Mouse (Mus musculus): ENCODE results near the gene Slc34a3. TPM values are rescaled to one million over a fixed set of nuclear protein-coding genes. Genes with fewer than 3 reads are reported as not detected.

Gene Slc34a3
- polyA plus RNA-seq (2015; fragmentation: Nextera tagmentation; extraction: Ambion mirVana) = 34.0 and 37.6 TPM in 2 replicates

GRCm38 (mm10) chr2:25234050-25234449, at the start of gene Slc34a3:
Gene Slc34a3 (minus strand): TSS chr2:25234364.
- Histone ChIP-seq H3K4me3 (ENCODE audit: low read depth, low read length) (no peak within 1 kb of the TSS), H3K36me3 (ENCODE audit: control insufficient read depth, insufficient read depth) (no peaks in the 10 kb centered on the region), H3K4me2 (replicated peaks; ENCODE audit: low read depth) (peak within 1 kb of the TSS; percentile 51), H3K9ac (ENCODE audit: low read depth, low read length) (no peak within 1 kb of the TSS; the same call in 1 of the 2 replicates), H3K27ac (ENCODE audit: low read depth, low read length) (peak within 1 kb of the TSS; percentile 90), H3K27me3 (replicated peaks; ENCODE audit: control insufficient read depth, insufficient read depth, low read length) (no peaks in the 10 kb centered on the region), H3K9me3 (ENCODE audit: control insufficient read depth) (no peaks in the 10 kb centered on the region), H3K4me1 (replicated peaks; ENCODE audit: control insufficient read depth, insufficient read depth, low read length) (peaks cover 11% of the 10 kb centered on the region)
- peak; percentile 50 for ATAC-seq
- no peak for TF ChIP-seq CTCF (IDR thresholded peaks at IDR 0.05; ENCODE audit: low read depth)
- 43% methylated on average over 3 of the region's 3 CpGs for WGBS

GRCm38 (mm10) chr2:25278928-25279882, 45.0 kb upstream of the Slc34a3 start:
- Histone ChIP-seq H3K27me3 (replicated peaks; ENCODE audit: control insufficient read depth, insufficient read depth, low read length) (no peaks in the 10 kb centered on the region), H3K4me2 (replicated peaks; ENCODE audit: low read depth) (no peak overlapping the region), H3K36me3 (ENCODE audit: control insufficient read depth, insufficient read depth) (peaks cover 84% of the 10 kb centered on the region), H3K27ac (ENCODE audit: low read depth, low read length) (no peak overlapping the region), H3K9ac (ENCODE audit: low read depth, low read length) (no peak overlapping the region), H3K9me3 (ENCODE audit: control insufficient read depth) (no peaks in the 10 kb centered on the region), H3K4me3 (ENCODE audit: low read depth, low read length) (no peak overlapping the region), H3K4me1 (replicated peaks; ENCODE audit: control insufficient read depth, insufficient read depth, low read length) (no peaks in the 10 kb centered on the region)
- TF ChIP-seq CTCF (IDR thresholded peaks at IDR 0.05; ENCODE audit: low read depth) = peak; percentile 93
- peak; percentile 54 for ATAC-seq
- WGBS = 59% methylated on average over 13 of the region's 13 CpGs

- Histone ChIP-seq H3K27me3 (replicated peaks; ENCODE audit: control insufficient read depth, insufficient read depth, low read length) (no peaks in the 10 kb centered on the region), H3K9ac (ENCODE audit: low read depth, low read length) (peak overlapping the region; percentile 73), H3K27ac (ENCODE audit: low read depth, low read length) (no peak overlapping the region), H3K4me2 (replicated peaks; ENCODE audit: low read depth) (peak overlapping the region; percentile 91), H3K4me1 (replicated peaks; ENCODE audit: control insufficient read depth, insufficient read depth, low read length) (peaks cover 14% of the 10 kb centered on the region), H3K4me3 (ENCODE audit: low read depth, low read length) (peak overlapping the region; percentile 86), H3K36me3 (ENCODE audit: control insufficient read depth, insufficient read depth) (peaks cover 69% of the 10 kb centered on the region), H3K9me3 (ENCODE audit: control insufficient read depth) (no peaks in the 10 kb centered on the region)
- no peak for TF ChIP-seq CTCF (IDR thresholded peaks at IDR 0.05; ENCODE audit: low read depth)
- WGBS = 25% methylated on average over 16 of the region's 16 CpGs
- no peak for ATAC-seq
Measured at GRCm38 (mm10) chr2:25273010-25273409, 38.8 kb upstream of the Slc34a3 start.

DNA sequence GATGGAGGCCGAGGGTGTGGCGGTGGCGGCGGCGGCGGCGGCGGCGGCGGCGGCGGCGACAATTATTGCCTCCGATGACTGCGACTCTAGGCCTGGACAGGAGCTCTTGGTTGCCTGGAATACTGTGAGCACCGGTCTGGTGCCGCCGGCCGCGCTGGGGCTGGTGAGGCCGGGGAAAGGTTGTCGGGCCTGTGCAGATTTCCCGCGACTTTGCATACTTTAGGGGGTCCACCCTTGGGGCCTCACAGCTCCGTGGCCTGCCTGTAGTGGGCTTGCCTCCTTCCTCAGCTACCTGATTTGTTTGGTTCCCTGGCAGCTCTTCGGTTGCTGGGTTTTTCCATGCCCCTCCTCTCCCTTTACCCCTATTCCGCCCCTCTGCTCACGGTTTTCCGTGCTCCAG, 38.4 kb upstream of the Slc34a3 start:
- Histone ChIP-seq H3K4me1 (replicated peaks; ENCODE audit: control insufficient read depth, insufficient read depth, low read length) (peaks cover 14% of the 10 kb centered on the region), H3K4me2 (replicated peaks; ENCODE audit: low read depth) (peak overlapping the region; percentile 91), H3K9ac (ENCODE audit: low read depth, low read length) (peak overlapping the region; percentile 73), H3K27ac (ENCODE audit: low read depth, low read length) (peak overlapping the region; percentile 82), H3K36me3 (ENCODE audit: control insufficient read depth, insufficient read depth) (peaks cover 65% of the 10 kb centered on the region), H3K4me3 (ENCODE audit: low read depth, low read length) (peak overlapping the region; percentile 86), H3K9me3 (ENCODE audit: control insufficient read depth) (no peaks in the 10 kb centered on the region), H3K27me3 (replicated peaks; ENCODE audit: control insufficient read depth, insufficient read depth, low read length) (no peaks in the 10 kb centered on the region)
- 0% methylated on average over 29 of the region's 29 CpGs for WGBS
- no peak for TF ChIP-seq CTCF (IDR thresholded peaks at IDR 0.05; ENCODE audit: low read depth)
- ATAC-seq = peak; percentile 39

- Histone ChIP-seq H3K36me3 (ENCODE audit: control insufficient read depth, insufficient read depth) (peaks cover 62% of the 10 kb centered on the region), H3K4me2 (replicated peaks; ENCODE audit: low read depth) (peak within 1 kb of the TSS; percentile 91), H3K4me3 (ENCODE audit: low read depth, low read length) (peak within 1 kb of the TSS; percentile 86), H3K9me3 (ENCODE audit: control insufficient read depth) (no peaks in the 10 kb centered on the region), H3K27me3 (replicated peaks; ENCODE audit: control insufficient read depth, insufficient read depth, low read length) (no peaks in the 10 kb centered on the region), H3K27ac (ENCODE audit: low read depth, low read length) (peak within 1 kb of the TSS; percentile 82), H3K4me1 (replicated peaks; ENCODE audit: control insufficient read depth, insufficient read depth, low read length) (peaks cover 14% of the 10 kb centered on the region), H3K9ac (ENCODE audit: low read depth, low read length) (peak within 1 kb of the TSS; percentile 73)
- WGBS = under 1% methylated on average over 49 of the region's 55 CpGs
- peak; percentile 92 for ATAC-seq
- peak; percentile 71 for TF ChIP-seq CTCF (IDR thresholded peaks at IDR 0.05; ENCODE audit: low read depth)
Measured at GRCm38 (mm10) chr2:25271827-25272511, 37.8 kb upstream of the Slc34a3 start, which contains the start of the genes Ssna1 and Anapc2. Gene Ssna1 (minus strand): TSS chr2:25272438. Gene Anapc2 (plus strand): TSS chr2:25272478.

All from intestine, postnatal 0 days (tissue).